Comparison of ENCODE assay signal across 12 mouse cellular contexts in the genomic region with DNA sequence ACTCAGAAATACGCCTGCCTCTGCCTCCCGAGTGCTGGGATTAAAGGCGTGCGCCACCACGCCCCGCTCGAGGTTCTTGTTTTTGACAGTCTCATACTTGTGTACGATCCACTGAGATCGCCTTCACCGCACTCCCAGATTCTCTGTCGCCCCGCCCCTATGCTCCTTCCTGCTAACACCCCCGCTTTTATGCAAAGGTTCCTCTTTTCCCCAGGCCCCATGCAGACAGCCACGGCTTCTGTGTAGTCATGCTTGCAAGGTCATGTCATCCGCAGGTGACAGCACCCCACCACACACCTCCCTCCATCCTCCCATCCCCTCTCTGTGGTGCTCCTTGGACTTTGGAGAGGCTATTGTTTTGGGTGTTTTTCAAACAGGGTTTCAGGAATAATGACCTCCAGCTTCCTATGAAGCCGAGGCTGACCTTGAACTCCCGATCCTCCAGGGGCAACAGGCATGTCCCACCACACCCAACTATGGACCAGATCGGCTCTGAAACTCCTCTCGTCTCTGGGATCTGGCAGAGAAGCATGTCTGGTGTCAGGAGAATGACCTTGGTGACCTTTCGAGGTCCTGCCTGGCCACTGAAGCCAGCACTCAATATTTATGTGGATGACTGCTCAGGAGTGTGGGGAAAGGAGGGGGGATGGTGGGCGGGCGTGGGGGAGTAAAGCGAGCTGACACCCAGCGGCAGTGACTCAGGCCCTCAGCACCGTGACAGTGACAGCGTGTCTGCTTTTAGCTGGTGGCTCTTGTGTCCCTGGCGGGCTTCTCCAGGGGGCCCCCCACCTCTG. TPM values are rescaled to one million over a fixed set of nuclear protein-coding genes. Genes with fewer than 3 reads are reported as not detected.
DNase-seq lines count a peak whose midpoint lies in the region; ATAC-seq and TF ChIP-seq lines count a peak whose summit lies in the region.
"Had no signal": no experiment of that assay in that cellular context is flagged by ENCODE, and none has a peak within 500 bp of the region (broad histone marks: within the 10 kb centered on the region; RNA-seq: fewer than 3 reads in every experiment).

No protein-coding gene starts in this region.

- no peak for DNase-seq in kidney, adult 2 months
- no peak for DNase-seq in kidney, adult 9 months
- peak; percentile 46 for DNase-seq in CD4-positive, CD25-positive, alpha-beta regulatory T cell, adult 2 months (ENCODE audit: low read depth, low spot score)
- DNase-seq in c-Kit-positive CD71-negative TER-119-negative erythroid progenitor cells, embryonic 14.5 days (ENCODE audit: low read depth), result peak; percentile 13
- DNase-seq in liver, postnatal 0 days, result peak; percentile 54
- DNase-seq in left cerebral cortex, adult 9 months (ENCODE audit: low spot score in 2 of 2), result no peak
- DNase-seq in yolk sac, embryonic 10.5 days (ENCODE audit: low spot score), result no peak
- DNase-seq in layer of hippocampus, postnatal 14 days (ENCODE audit: low spot score in 2 of 2), result no peak

- no peaks in the 10 kb centered on the region for H3K36me3 ChIP-seq in kidney, adult 2 months (ENCODE audit: control insufficient read depth, insufficient read depth, low read length)
- H3K36me3 ChIP-seq in liver, postnatal 0 days (replicated peaks; ENCODE audit: insufficient read depth, low read length), result no peaks in the 10 kb centered on the region
- H3K36me3 ChIP-seq: embryonic facial prominence, embryonic 13.5 days; hindbrain, embryonic 15.5 days; limb, embryonic 15.5 days; neural tube, embryonic 13.5 days had no signal

- ATAC-seq in liver, postnatal 0 days, result peak; percentile 41

- peak overlapping the region; percentile 49 for H3K27ac ChIP-seq in kidney, adult 2 months (ENCODE audit: insufficient read depth, low read depth, low read length)
- no peak overlapping the region for H3K27ac ChIP-seq in liver, postnatal 0 days (ENCODE audit: low read depth)
- H3K27ac ChIP-seq: embryonic facial prominence, embryonic 13.5 days; hindbrain, embryonic 15.5 days; limb, embryonic 15.5 days; neural tube, embryonic 13.5 days had no signal

- H3K9me3 ChIP-seq in liver, postnatal 0 days (ENCODE audit: low read length), result no peaks in the 10 kb centered on the region
- H3K9me3 ChIP-seq: embryonic facial prominence, embryonic 13.5 days; hindbrain, embryonic 15.5 days; limb, embryonic 15.5 days; neural tube, embryonic 13.5 days had no signal

- no peak overlapping the region for H3K9ac ChIP-seq in liver, postnatal 0 days (replicated peaks)
- H3K9ac ChIP-seq: embryonic facial prominence, embryonic 13.5 days; hindbrain, embryonic 15.5 days; limb, embryonic 15.5 days; neural tube, embryonic 13.5 days had no signal

- no peak for TF ChIP-seq EP300 in liver, postnatal 0 days (IDR thresholded peaks at IDR 0.05; ENCODE audit: low read depth)

- peaks cover 5% of the 10 kb centered on the region for H3K4me1 ChIP-seq in kidney, adult 2 months (ENCODE audit: control insufficient read depth, insufficient read depth, low read length)
- H3K4me1 ChIP-seq in liver, postnatal 0 days (ENCODE audit: insufficient read depth), result no peaks in the 10 kb centered on the region; the same call in 1 of the 2 replicates

- 54% methylated on average over 27 of the region's 27 CpGs for WGBS in kidney, adult 2 months
- WGBS in liver, postnatal 0 days (ENCODE audit: insufficient replicate concordance), result 24% methylated on average over 27 of the region's 27 CpGs

- no peak overlapping the region for H3K4me3 ChIP-seq in kidney, adult 2 months (ENCODE audit: insufficient read depth, low read depth, low read length)
- no peak overlapping the region for H3K4me3 ChIP-seq in liver, postnatal 0 days (ENCODE audit: low read depth, low read length)
- H3K4me3 ChIP-seq: embryonic facial prominence, embryonic 13.5 days; hindbrain, embryonic 15.5 days; limb, embryonic 15.5 days; neural tube, embryonic 13.5 days had no signal

- no peak overlapping the region for H3K4me2 ChIP-seq in liver, postnatal 0 days (ENCODE audit: low read depth, low read length)
- H3K4me2 ChIP-seq: embryonic facial prominence, embryonic 13.5 days; hindbrain, embryonic 15.5 days; limb, embryonic 15.5 days; neural tube, embryonic 13.5 days had no signal

- TF ChIP-seq CTCF in kidney, adult 2 months (conservative IDR thresholded peaks at IDR 0.05; ENCODE audit: insufficient read depth, insufficient read length, low read depth, low read length), result no peak
- no peak for TF ChIP-seq CTCF in liver, postnatal 0 days (IDR thresholded peaks at IDR 0.05; ENCODE audit: low read depth)

- no peaks in the 10 kb centered on the region for H3K27me3 ChIP-seq in kidney, adult 2 months (replicated peaks; ENCODE audit: control insufficient read depth, insufficient read depth, low read length)
- 0 out of 2 replicates have a peak, but pooled peaks cover 6% of the 10 kb centered on the region for H3K27me3 ChIP-seq in liver, postnatal 0 days (ENCODE audit: insufficient read depth, low read length)

- TF ChIP-seq POLR2A in kidney, adult 2 months (IDR thresholded peaks at IDR 0.05; ENCODE audit: low read depth, low read length), result no peak

RNA-seq across cellular contexts. Expression of a gene that starts 1.0 kb away (rescaled TPM):
- 2.9 and 9.5 TPM in 2 replicates for polyA plus RNA-seq in kidney, adult 2 months (2012; rRNA removed)
- 0.04 and 0.49 TPM in 2 replicates for polyA plus RNA-seq in liver, postnatal 0 days (2015; fragmentation: Nextera tagmentation; extraction: Ambion mirVana)
- under 1 TPM in 1 of 2 experiments, not detected in 1; 0.23 TPM for total RNA-seq in layer of hippocampus, postnatal 14 days (2021)
- polyA plus RNA-seq: embryonic facial prominence, embryonic 13.5 days; hindbrain, embryonic 15.5 days; neural tube, embryonic 13.5 days had no signal

RNA-seq across cellular contexts. Expression of a gene that starts 3.8 kb away (rescaled TPM):
- 286 and 318 TPM in 2 replicates for polyA plus RNA-seq in kidney, adult 2 months (2012; rRNA removed)
- polyA plus RNA-seq in liver, postnatal 0 days (2015; fragmentation: Nextera tagmentation; extraction: Ambion mirVana), result not detected in 2 replicates
- total RNA-seq in layer of hippocampus, postnatal 14 days (2021), result not detected
- polyA plus RNA-seq: embryonic facial prominence, embryonic 13.5 days; hindbrain, embryonic 15.5 days; limb, embryonic 15.5 days; neural tube, embryonic 13.5 days had no signal

RNA-seq across cellular contexts. Expression of a gene that starts 16.3 kb away (rescaled TPM):
- polyA plus RNA-seq in kidney, adult 2 months (2012; rRNA removed), result 0.11 and 0.14 TPM in 2 replicates
- polyA plus RNA-seq in liver, postnatal 0 days (2015; fragmentation: Nextera tagmentation; extraction: Ambion mirVana), result not detected in 2 replicates
- 1 to 10 TPM; 4.0 to 4.4 TPM for total RNA-seq in layer of hippocampus, postnatal 14 days (2021)
- polyA plus RNA-seq: embryonic facial prominence, embryonic 13.5 days; limb, embryonic 15.5 days; neural tube, embryonic 13.5 days had no signal

RNA-seq across cellular contexts. Expression of a gene that starts 21.1 kb away (rescaled TPM):
- polyA plus RNA-seq in kidney, adult 2 months (2012; rRNA removed), result 99.3 and 105 TPM in 2 replicates
- polyA plus RNA-seq in liver, postnatal 0 days (2015; fragmentation: Nextera tagmentation; extraction: Ambion mirVana), result not detected in 2 replicates
- total RNA-seq in layer of hippocampus, postnatal 14 days (2021), result under 1 TPM in 1 of 2 experiments, not detected in 1; 0.55 TPM
- polyA plus RNA-seq: neural tube, embryonic 13.5 days had no signal

RNA-seq across cellular contexts. Expression of a gene that starts 24.9 kb away (rescaled TPM):
- polyA plus RNA-seq in kidney, adult 2 months (2012; rRNA removed), result 23.4 and 28.9 TPM in 2 replicates
- 4.6 and 5.5 TPM in 2 replicates for polyA plus RNA-seq in liver, postnatal 0 days (2015; fragmentation: Nextera tagmentation; extraction: Ambion mirVana)
- total RNA-seq in layer of hippocampus, postnatal 14 days (2021), result 10 to 100 TPM; 29.3 to 29.8 TPM

Comparison
In these comparisons a context has a peak if more than half of its experiments do, and no peak if none do; other contexts are left out.
1. DNase-seq: peak in CD4-positive, CD25-positive, alpha-beta regulatory T cell, adult 2 months (single experiment), c-Kit-positive CD71-negative TER-119-negative erythroid progenitor cells, embryonic 14.5 days (single experiment) and liver, postnatal 0 days (single experiment); none in kidney, adult 2 months (single experiment), kidney, adult 9 months (single experiment), left cerebral cortex, adult 9 months (0 of 2), yolk sac, embryonic 10.5 days (single experiment) and layer of hippocampus, postnatal 14 days (0 of 2).
2. RNA of a gene that starts 3.8 kb away (polyA plus RNA-seq): 286 to 318 TPM in kidney, adult 2 months; not detected in liver, postnatal 0 days; every median in the first group is over 100 times any median in the second.